Mouse (Mus musculus): Measurements from ENCODE around the gene Raver1.

DNA sequence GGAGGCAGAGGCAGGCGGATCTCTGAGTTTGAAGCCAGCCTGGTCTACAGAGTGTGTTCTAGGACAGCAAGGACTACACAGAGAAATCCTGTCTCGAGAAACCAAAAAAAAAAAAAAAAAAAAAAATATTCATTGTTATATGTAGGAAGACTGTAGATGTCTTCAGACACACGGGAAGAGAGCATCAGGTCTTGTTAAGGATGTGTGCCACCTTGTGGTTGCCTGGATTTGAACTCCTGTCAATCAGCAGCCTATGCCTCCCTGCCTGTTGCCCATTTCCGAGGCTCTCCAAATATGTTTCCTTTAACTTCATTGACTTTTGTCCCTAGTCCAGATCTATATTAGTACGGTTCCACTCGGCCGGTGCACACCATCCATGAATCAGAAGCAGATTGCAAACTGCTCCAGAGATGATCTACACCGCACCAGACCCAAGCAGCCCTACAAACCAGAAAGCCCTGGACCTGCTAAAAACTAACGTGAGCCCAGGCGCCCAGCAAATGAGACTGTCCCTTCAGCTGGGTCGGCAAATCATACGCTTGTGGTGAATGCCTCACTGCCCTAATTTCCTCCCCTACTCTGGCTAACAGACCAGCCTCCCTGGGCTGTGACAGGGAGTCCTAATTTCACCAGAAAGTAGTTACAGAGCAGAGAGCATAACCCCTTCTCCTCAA lies 40.4 kb upstream of the Raver1 start:
- peak; percentile 43 for TF ChIP-seq CTCF (IDR thresholded peaks at IDR 0.05)
- TF ChIP-seq POLR2A (IDR thresholded peaks at IDR 0.05; ENCODE audit: insufficient read depth, low read depth, low read length), result no peak
- no peak for TF ChIP-seq EP300 (IDR thresholded peaks at IDR 0.05; ENCODE audit: insufficient read depth, low read depth, low read length)

Data from heart, adult 2 months (tissue).